Mouse (Mus musculus) gastrocnemius, adult 2 months (tissue): ENCODE measurements around the gene Bbx. TPM values are rescaled to one million over a fixed set of nuclear protein-coding genes. Genes with fewer than 3 reads are reported as not detected.
A peak's percentile ranks its signal among the peaks of the same experiment; 100 is the strongest.

Experiments
- DNase-seq: peaks from one replicate; pipeline ENCODE4 v3.0.0; 2022
- H3K27ac ChIP-seq: fragments of 200-600 bp; 2 replicates; pipeline ENCODE4 v1.8.1; 2022; ENCODE audit warnings: mild to moderate bottlenecking
- H3K4me3 ChIP-seq: fragments of 200-600 bp; 2 replicates; pipeline ENCODE4 v1.8.1; 2022; ENCODE audit warnings: mild to moderate bottlenecking, moderate library complexity
- CTCF ChIP-seq: fragments of 200-600 bp; IDR thresholded peaks from 2 replicates; pipeline ENCODE4 v1.8.1; 2022; ENCODE audit warnings: antibody characterized with exemption, mild to moderate bottlenecking, moderate library complexity
- intact Hi-C: fragments of 180-260 bp; cut with DNase I; formaldehyde crosslinking; loops from one replicate; pipeline ENCODE4 v1.15.1; 2025
- total RNA-seq, 2 experiments: library from RNA; stranded (reverse); gene quantifications; 2 replicates each; pipeline ENCODE4 v1.2.3; 2021

Gene Bbx
- total RNA-seq, 2 experiments from 2014 or later = 6.8 to 10.7 TPM

GRCm38 (mm10) chr16:50383541-50383940 is 48.6 kb downstream of the Bbx start:
- DNase-seq = no peak
- intact Hi-C loops = loop anchor here (5.0 kb wide), 1 partner anchor 149 kb away; no protein-coding TSS in a partner anchor

GRCm38 (mm10) chr16:50381351-50381746 is 50.8 kb downstream of the Bbx start:
- no peak for TF ChIP-seq CTCF
- peak overlapping the region; percentile 5; the same call in 1 of the 2 replicates for H3K27ac ChIP-seq
- DNase-seq = no peak
- intact Hi-C loops = loop anchor here (5.0 kb wide), 1 partner anchor 151 kb away; no protein-coding TSS in a partner anchor
- H3K4me3 ChIP-seq = peak overlapping the region; percentile 52

More at GRCm38 (mm10) chr16:50383541-50383940, 48.6 kb downstream of the Bbx start:
- Histone ChIP-seq H3K4me3 (no peak overlapping the region), H3K27ac (no peak overlapping the region)
- no peak for TF ChIP-seq CTCF

GRCm38 (mm10) chr16:50380682-50381350 is 51.4 kb downstream of the Bbx start:
- Histone ChIP-seq H3K27ac (no peak overlapping the region), H3K4me3 (peak overlapping the region; percentile 52)
- intact Hi-C loops = loop anchor here (5.0 kb wide), 1 partner anchor 151 kb away; no protein-coding TSS in a partner anchor
- DNase-seq = peak; percentile 49
- TF ChIP-seq CTCF = peak; percentile 61

- no peak for TF ChIP-seq CTCF
- Histone ChIP-seq H3K27ac (no peak overlapping the region), H3K4me3 (no peak overlapping the region)
- intact Hi-C loops = loop anchor here (5.0 kb wide), 1 partner anchor 152 kb away; no protein-coding TSS in a partner anchor
- no peak for DNase-seq
These were observed 52.0 kb downstream of the Bbx start for GRCm38 (mm10) chr16:50380232-50380631.

GRCm38 (mm10) chr16:50374611-50375010 is 57.6 kb downstream of the Bbx start:
- no peak for DNase-seq
- H3K4me3 ChIP-seq = no peak overlapping the region
- TF ChIP-seq CTCF = peak; percentile 75
- intact Hi-C loops = loop anchor here (2.0 kb wide), 1 partner anchor 362 kb away; no protein-coding TSS in a partner anchor
- no peak overlapping the region for H3K27ac ChIP-seq

GRCm38 (mm10) chr16:50373685-50374084 is 58.5 kb downstream of the Bbx start:
- intact Hi-C loops = loop anchor here (2.0 kb wide), 1 partner anchor 363 kb away; no protein-coding TSS in a partner anchor
- DNase-seq = no peak
- TF ChIP-seq CTCF = no peak
- Histone ChIP-seq H3K27ac (no peak overlapping the region), H3K4me3 (no peak overlapping the region)

- DNase-seq = no peak
- no peak for TF ChIP-seq CTCF
- Histone ChIP-seq H3K4me3 (no peak overlapping the region), H3K27ac (no peak overlapping the region)
- intact Hi-C loops = no loop called here
These were observed 59.6 kb downstream of the Bbx start for GRCm38 (mm10) chr16:50372543-50372942.

GRCm38 (mm10) chr16:50371460-50371859 is 60.7 kb downstream of the Bbx start:
- Histone ChIP-seq H3K27ac (no peak overlapping the region), H3K4me3 (no peak overlapping the region)
- no peak for TF ChIP-seq CTCF
- intact Hi-C loops = no loop called here
- no peak for DNase-seq

GRCm38 (mm10) chr16:50370423-50370822 is 61.8 kb downstream of the Bbx start:
- no peak for TF ChIP-seq CTCF

GRCm38 (mm10) chr16:50366556-50366955 is 65.6 kb downstream of the Bbx start:
- no peak for DNase-seq
- intact Hi-C loops = no loop called here
- Histone ChIP-seq H3K27ac (no peak overlapping the region), H3K4me3 (no peak overlapping the region)
- no peak for TF ChIP-seq CTCF

More at GRCm38 (mm10) chr16:50370423-50370822, 61.8 kb downstream of the Bbx start:
- no peak for DNase-seq
- H3K4me3 ChIP-seq = no peak overlapping the region
- intact Hi-C loops = no loop called here
- H3K27ac ChIP-seq = no peak overlapping the region

- no peak for TF ChIP-seq CTCF
- DNase-seq = peak; percentile 35
- intact Hi-C loops = loop anchor here (5.0 kb wide), 1 partner anchor 68 kb away; the partner anchor contains the start of gene Bbx
- peak overlapping the region; percentile 71 for H3K4me3 ChIP-seq
- H3K27ac ChIP-seq = peak overlapping the region; percentile 67
These were observed 67.8 kb downstream of the Bbx start for GRCm38 (mm10) chr16:50364189-50365059.

- DNase-seq = no peak
- H3K4me3 ChIP-seq = peak overlapping the region; percentile 71
- no peak for TF ChIP-seq CTCF
- intact Hi-C loops = loop anchor here (5.0 kb wide), 1 partner anchor 69 kb away; the partner anchor contains the start of gene Bbx
- H3K27ac ChIP-seq = peak overlapping the region; percentile 67
These were observed 68.6 kb downstream of the Bbx start for GRCm38 (mm10) chr16:50363443-50364188.
